Mouse (Mus musculus): ENCODE measurements around the gene Zfp961. TPM values are rescaled to one million over a fixed set of nuclear protein-coding genes. Genes with fewer than 3 reads are reported as not detected.
"Not testable (repeated sequence)": the region's sequence is repeated elsewhere in the genome, so short reads cannot be mapped to it uniquely, and the experiment has no call there.

The Zfp961 gene
- total RNA-seq, 1 experiment: 79.0 TPM

GRCm38 (mm10) chr8:72019816-72020215, 69.0 kb downstream of the Zfp961 start:
- no peak for TF ChIP-seq MAFK (IDR thresholded peaks at IDR 0.05; ENCODE audit: insufficient read depth, low read depth, low read length)
- TF ChIP-seq CHD2 (IDR thresholded peaks at IDR 0.05; ENCODE audit: low read depth, low read length): no peak
- no peak for TF ChIP-seq ZC3H11A (IDR thresholded peaks at IDR 0.05; ENCODE audit: borderline replicate concordance, low read depth, low read length)
- TF ChIP-seq ZNF384 (IDR thresholded peaks at IDR 0.05; ENCODE audit: low read depth, low read length): no peak
- TF ChIP-seq HCFC1 (IDR thresholded peaks at IDR 0.05; ENCODE audit: borderline replicate concordance, insufficient read depth, low read length): no peak
- H3K9ac ChIP-seq (ENCODE audit: insufficient read depth, low read depth, low read length, poor library complexity, severe bottlenecking): no peak overlapping the region
- no peaks in the 10 kb centered on the region for H3K9me3 ChIP-seq (ENCODE audit: control insufficient read depth, insufficient read depth, low read depth, low read length)
- in situ Hi-C loops (cut with MboI; ENCODE audit: low sequenced_read_pairs in 2 of 2, unreplicated experiment in 2 of 2): loop anchor here (10.0 kb wide), 1 partner anchor 55 kb away; no protein-coding TSS in a partner anchor
- no peak overlapping the region for H3K27ac ChIP-seq (ENCODE audit: insufficient read depth, low read depth, low read length, poor library complexity, severe bottlenecking)
- DNase-seq (ENCODE audit: low read depth, low spot score): no peak
- no peaks in the 10 kb centered on the region for H3K4me1 ChIP-seq (ENCODE audit: control insufficient read depth in 2 of 2, insufficient read depth in 2 of 2, low read length in 2 of 2, poor library complexity in 1 of 2)
- H3K4me3 ChIP-seq (ENCODE audit: insufficient read depth in 1 of 2, low read depth in 1 of 2, low read length in 2 of 2, poor library complexity in 1 of 2, severe bottlenecking in 1 of 2): no peak overlapping the region
- no peaks in the 10 kb centered on the region for H3K36me3 ChIP-seq (ENCODE audit: control insufficient read depth, insufficient read depth, low read length, poor library complexity, severe bottlenecking)

GRCm38 (mm10) chr8:72024886-72025285, 74.0 kb downstream of the Zfp961 start:
- H3K4me1 ChIP-seq (ENCODE audit: control insufficient read depth in 2 of 2, insufficient read depth in 2 of 2, low read length in 2 of 2, poor library complexity in 1 of 2); H3K9me3 ChIP-seq (ENCODE audit: control insufficient read depth, insufficient read depth, low read depth, low read length); DNase-seq (ENCODE audit: low read depth, low spot score); H3K27ac ChIP-seq (ENCODE audit: insufficient read depth, low read depth, low read length, poor library complexity, severe bottlenecking); H3K36me3 ChIP-seq (ENCODE audit: control insufficient read depth, insufficient read depth, low read length, poor library complexity, severe bottlenecking); H3K4me3 ChIP-seq (ENCODE audit: insufficient read depth in 1 of 2, low read depth in 1 of 2, low read length in 2 of 2, poor library complexity in 1 of 2, severe bottlenecking in 1 of 2); in situ Hi-C loops (cut with MboI; ENCODE audit: low sequenced_read_pairs in 2 of 2, unreplicated experiment in 2 of 2); H3K9ac ChIP-seq (ENCODE audit: insufficient read depth, low read depth, low read length, poor library complexity, severe bottlenecking): not testable (repeated sequence)

GRCm38 (mm10) chr8:72032926-72033325, 82.1 kb downstream of the Zfp961 start:
- DNase-seq (ENCODE audit: low read depth, low spot score); in situ Hi-C loops (cut with MboI; ENCODE audit: low sequenced_read_pairs in 2 of 2, unreplicated experiment in 2 of 2): not testable (repeated sequence)

GRCm38 (mm10) chr8:72040918-72041317, 90.1 kb downstream of the Zfp961 start, which contains the start of gene Olfr372:
Gene Olfr372 (plus strand): TSS chr8:72041218.
- H3K27ac ChIP-seq (ENCODE audit: insufficient read depth, low read depth, low read length, poor library complexity, severe bottlenecking); in situ Hi-C loops (cut with MboI; ENCODE audit: low sequenced_read_pairs in 2 of 2, unreplicated experiment in 2 of 2); H3K4me1 ChIP-seq (ENCODE audit: control insufficient read depth in 2 of 2, insufficient read depth in 2 of 2, low read length in 2 of 2, poor library complexity in 1 of 2); H3K36me3 ChIP-seq (ENCODE audit: control insufficient read depth, insufficient read depth, low read length, poor library complexity, severe bottlenecking); DNase-seq (ENCODE audit: low read depth, low spot score); H3K9ac ChIP-seq (ENCODE audit: insufficient read depth, low read depth, low read length, poor library complexity, severe bottlenecking); H3K9me3 ChIP-seq (ENCODE audit: control insufficient read depth, insufficient read depth, low read depth, low read length); H3K4me3 ChIP-seq (ENCODE audit: insufficient read depth in 1 of 2, low read depth in 1 of 2, low read length in 2 of 2, poor library complexity in 1 of 2, severe bottlenecking in 1 of 2): not testable (repeated sequence)

More at GRCm38 (mm10) chr8:72032926-72033325, 82.1 kb downstream of the Zfp961 start:
- not testable (repeated sequence) for H3K9me3 ChIP-seq (ENCODE audit: control insufficient read depth, insufficient read depth, low read depth, low read length); H3K9ac ChIP-seq (ENCODE audit: insufficient read depth, low read depth, low read length, poor library complexity, severe bottlenecking); H3K27ac ChIP-seq (ENCODE audit: insufficient read depth, low read depth, low read length, poor library complexity, severe bottlenecking); H3K36me3 ChIP-seq (ENCODE audit: control insufficient read depth, insufficient read depth, low read length, poor library complexity, severe bottlenecking); H3K4me3 ChIP-seq (ENCODE audit: insufficient read depth in 1 of 2, low read depth in 1 of 2, low read length in 2 of 2, poor library complexity in 1 of 2, severe bottlenecking in 1 of 2); H3K4me1 ChIP-seq (ENCODE audit: control insufficient read depth in 2 of 2, insufficient read depth in 2 of 2, low read length in 2 of 2, poor library complexity in 1 of 2)

- H3K9ac ChIP-seq (ENCODE audit: insufficient read depth, low read depth, low read length, poor library complexity, severe bottlenecking): no peak overlapping the region
- no peak for DNase-seq (ENCODE audit: low read depth, low spot score)
- no peak overlapping the region for H3K4me3 ChIP-seq (ENCODE audit: insufficient read depth in 1 of 2, low read depth in 1 of 2, low read length in 2 of 2, poor library complexity in 1 of 2, severe bottlenecking in 1 of 2)
- no peaks in the 10 kb centered on the region for H3K4me1 ChIP-seq (ENCODE audit: control insufficient read depth in 2 of 2, insufficient read depth in 2 of 2, low read length in 2 of 2, poor library complexity in 1 of 2)
- TF ChIP-seq ZNF384 (IDR thresholded peaks at IDR 0.05; ENCODE audit: low read depth, low read length) (no peak), MAFK (IDR thresholded peaks at IDR 0.05; ENCODE audit: insufficient read depth, low read depth, low read length) (no peak), HCFC1 (IDR thresholded peaks at IDR 0.05; ENCODE audit: borderline replicate concordance, insufficient read depth, low read length) (no peak), ZC3H11A (IDR thresholded peaks at IDR 0.05; ENCODE audit: borderline replicate concordance, low read depth, low read length) (no peak), CHD2 (IDR thresholded peaks at IDR 0.05; ENCODE audit: low read depth, low read length) (no peak)
- in situ Hi-C loops (cut with MboI; ENCODE audit: low sequenced_read_pairs in 2 of 2, unreplicated experiment in 2 of 2): no loop called here
- H3K36me3 ChIP-seq (ENCODE audit: control insufficient read depth, insufficient read depth, low read length, poor library complexity, severe bottlenecking): no peaks in the 10 kb centered on the region
- H3K9me3 ChIP-seq (ENCODE audit: control insufficient read depth, insufficient read depth, low read depth, low read length): no peaks in the 10 kb centered on the region
- H3K27ac ChIP-seq (ENCODE audit: insufficient read depth, low read depth, low read length, poor library complexity, severe bottlenecking): no peak overlapping the region
Measured at GRCm38 (mm10) chr8:72042493-72042892, 91.7 kb downstream of the Zfp961 start.

Other genes starting within 250 kb of the Zfp961 start
- gene B3gnt3, start 249.2 kb upstream of the Zfp961 start, total RNA-seq (2012; rRNA removed): 1.1 and 1.3 TPM in 2 replicates
- gene Fcho1, start 225.3 kb upstream of the Zfp961 start, total RNA-seq (2012; rRNA removed): 21.9 and 45.1 TPM in 2 replicates
- gene Zfp709, start 69.0 kb upstream of the Zfp961 start, total RNA-seq (2012; rRNA removed): 3.2 and 3.9 TPM in 2 replicates
- gene Zfp882, start 42.4 kb upstream of the Zfp961 start, total RNA-seq (2012; rRNA removed): 6.7 and 7.1 TPM in 2 replicates
- 15.1 and 16.0 TPM in 2 replicates for gene Zfp617, start 42.4 kb upstream of the Zfp961 start, total RNA-seq (2012; rRNA removed)
- gene Cyp4f18, start 58.6 kb downstream of the Zfp961 start, total RNA-seq (2012; rRNA removed): 0.18 and 0.32 TPM in 2 replicates
- not detected in 2 replicates for gene Olfr372, start 90.2 kb downstream of the Zfp961 start, total RNA-seq (2012; rRNA removed)
- 0.13 TPM in 1 of 2 replicates, not detected in the other for gene Olfr373, start 132.1 kb downstream of the Zfp961 start, total RNA-seq (2012; rRNA removed)
- 0.48 and 0.54 TPM in 2 replicates for gene Olfr374, start 156.0 kb downstream of the Zfp961 start, total RNA-seq (2012; rRNA removed)
- 72.9 and 146 TPM in 2 replicates for gene Tpm4, start 183.9 kb downstream of the Zfp961 start, total RNA-seq (2012; rRNA removed)
- gene Rab8a, start 210.2 kb downstream of the Zfp961 start, total RNA-seq (2012; rRNA removed): 54.0 and 73.2 TPM in 2 replicates
- gene Hsh2d, start 238.6 kb downstream of the Zfp961 start, total RNA-seq (2012; rRNA removed): 0.42 and 0.45 TPM in 2 replicates